Mouse (Mus musculus) testis, adult 2 months (tissue): ENCODE results near the gene Kxd1. TPM values are rescaled to one million over a fixed set of nuclear protein-coding genes. Genes with fewer than 3 reads are reported as not detected.

ENCODE experiments used
- H3K27ac ChIP-seq: fragments of 200-500 bp; 2 replicates; pipeline ENCODE4 v1.5.1; 2012; ENCODE audit warnings: low read depth, low read length; ENCODE audit not compliant: control insufficient read depth, insufficient read depth
- H3K27me3 ChIP-seq: fragments of 200-500 bp; 2 replicates; pipeline ENCODE4 v1.6.1; 2012; ENCODE audit warnings: mild to moderate bottlenecking, low read length, moderate library complexity; ENCODE audit not compliant: control insufficient read depth, insufficient read depth
- H3K36me3 ChIP-seq: fragments of 200-500 bp; 2 replicates; pipeline ENCODE4 v1.6.1; 2012; ENCODE audit warnings: mild to moderate bottlenecking, low read length; ENCODE audit not compliant: control insufficient read depth, insufficient read depth
- H3K4me1 ChIP-seq: fragments of 200-500 bp; 2 replicates; pipeline ENCODE4 v1.6.1; 2012; ENCODE audit warnings: low read length; ENCODE audit not compliant: control insufficient read depth, insufficient read depth
- H3K4me3 ChIP-seq: fragments of 200-500 bp; 2 replicates; pipeline ENCODE4 v1.5.1; 2012; ENCODE audit warnings: low read depth, mild to moderate bottlenecking, low read length, moderate library complexity, mixed read lengths; ENCODE audit not compliant: control insufficient read depth
- CTCF ChIP-seq: fragments of 200-500 bp; IDR thresholded peaks from 2 replicates; pipeline ENCODE4 v1.5.1; 2012; ENCODE audit warnings: low read depth, mild to moderate bottlenecking, inconsistent platforms, low read length, moderate library complexity; ENCODE audit not compliant: control insufficient read depth, insufficient read depth, insufficient replicate concordance
- POLR2A ChIP-seq: fragments of 200-500 bp; IDR thresholded peaks from 2 replicates; pipeline ENCODE4 v1.6.1; 2012; ENCODE audit warnings: low read depth, mild to moderate bottlenecking, inconsistent platforms, low read length, moderate library complexity; ENCODE audit not compliant: control insufficient read depth
- polyA plus RNA-seq: library from polyadenylated mRNA; depleted of rRNA; stranded (reverse); fragments of >200 nt; gene quantifications from 2 replicates; pipeline ENCODE4 v1.2.3, GENCODE M21; 2012

Kxd1 gene
- polyA plus RNA-seq, 1 experiment, result 77.9 TPM

DNA sequence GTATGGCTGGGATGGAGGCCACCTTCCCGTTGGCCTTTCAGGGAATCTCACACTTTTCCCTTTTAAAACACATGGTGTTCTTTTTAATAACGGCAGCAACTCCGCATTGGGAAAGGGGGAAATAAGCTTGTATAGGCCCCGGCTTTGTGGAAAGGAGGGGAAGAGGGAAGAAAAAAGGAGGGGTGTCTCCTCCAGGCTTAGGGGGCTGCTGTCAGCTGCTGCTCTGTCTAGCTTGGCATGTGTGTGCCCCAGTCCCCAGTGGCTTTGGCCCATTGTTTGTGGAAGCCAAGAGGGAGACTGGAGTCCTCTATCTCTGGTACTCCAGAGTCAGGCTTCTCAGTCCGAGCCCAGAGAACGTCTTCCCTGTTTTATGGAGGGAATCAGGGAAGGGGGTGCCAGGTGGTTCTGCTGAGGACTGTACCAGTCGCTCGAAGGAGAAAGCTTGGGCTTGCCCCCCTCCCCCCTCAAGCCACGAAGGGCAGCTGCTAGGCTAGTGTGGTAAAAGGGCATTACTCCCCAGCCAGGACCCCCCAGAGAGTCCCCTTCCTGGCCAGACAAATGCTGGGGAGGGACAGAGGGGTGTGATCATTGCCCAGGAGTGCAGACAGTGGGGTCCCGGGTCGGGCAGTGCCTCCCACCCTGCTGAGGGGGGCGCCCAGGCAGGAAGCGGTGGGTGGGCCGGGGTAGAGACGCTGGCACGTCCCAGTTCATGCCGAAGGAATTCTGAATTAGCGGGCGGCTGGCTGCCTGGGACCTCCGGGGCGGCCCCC is 32.6 kb downstream of the Kxd1 start:
- Histone ChIP-seq H3K4me1 (peaks cover 33% of the 10 kb centered on the region), H3K36me3 (no peaks in the 10 kb centered on the region), H3K4me3 (no peak overlapping the region), H3K27ac (no peak overlapping the region), H3K27me3 (peaks cover 3% of the 10 kb centered on the region)
- TF ChIP-seq POLR2A (no peak), CTCF (no peak)

- TF ChIP-seq POLR2A (no peak), CTCF (no peak)
Observed at GRCm38 (mm10) chr8:70494416-70494945, 33.3 kb downstream of the Kxd1 start.

GRCm38 (mm10) chr8:70493692-70494415 is 33.9 kb downstream of the Kxd1 start:
- Histone ChIP-seq H3K4me1 (peaks cover 43% of the 10 kb centered on the region), H3K4me3 (peak overlapping the region; percentile 46), H3K27me3 (peaks cover 3% of the 10 kb centered on the region), H3K27ac (no peak overlapping the region), H3K36me3 (no peaks in the 10 kb centered on the region)
- TF ChIP-seq CTCF (no peak), POLR2A (no peak)

More at GRCm38 (mm10) chr8:70494416-70494945, 33.3 kb downstream of the Kxd1 start:
- Histone ChIP-seq H3K27me3 (peaks cover 3% of the 10 kb centered on the region), H3K27ac (no peak overlapping the region), H3K36me3 (no peaks in the 10 kb centered on the region), H3K4me3 (peak overlapping the region; percentile 46; the same call in 1 of the 2 replicates), H3K4me1 (peaks cover 39% of the 10 kb centered on the region)

GRCm38 (mm10) chr8:70492664-70493640 is 34.8 kb downstream of the Kxd1 start, which contains the start of gene Crlf1:
TSS of gene Crlf1 (plus strand) at chr8:70493158.
- H3K4me1 ChIP-seq, result peaks cover 52% of the 10 kb centered on the region
- no peak within 1 kb of the TSS for H3K27ac ChIP-seq

DNA sequence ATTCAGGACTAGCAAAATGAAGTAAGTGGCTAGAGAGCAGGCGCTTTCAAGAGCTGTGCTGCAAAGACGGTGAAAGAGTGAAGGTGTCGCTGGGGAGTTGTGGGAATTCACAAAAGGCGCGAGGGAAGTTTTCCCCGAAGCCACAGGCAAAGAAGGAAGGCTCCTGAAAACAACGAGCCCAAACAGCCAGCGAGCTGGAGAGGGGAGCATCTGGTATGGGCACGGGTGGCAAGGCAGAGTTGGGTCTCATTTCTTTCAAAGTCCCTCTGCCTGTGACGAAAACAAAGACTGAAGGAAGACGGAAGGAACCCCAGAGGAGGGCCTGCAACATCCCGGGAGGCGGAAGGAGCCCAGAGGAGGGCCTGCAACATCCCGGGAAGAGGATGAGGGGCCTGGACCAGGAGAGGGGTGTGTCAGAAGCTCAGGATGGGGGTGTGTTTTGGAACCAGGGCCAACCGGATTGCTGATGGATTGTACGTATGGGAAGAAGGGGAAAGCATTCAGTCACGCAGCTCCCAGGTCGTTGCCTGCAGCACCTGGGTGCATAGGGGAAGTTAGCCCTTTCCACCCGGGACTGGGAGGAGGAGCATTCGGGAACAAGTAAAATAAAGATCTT is 36.8 kb downstream of the Kxd1 start:
- no peak for TF ChIP-seq CTCF
- no peak for TF ChIP-seq POLR2A
- H3K27ac ChIP-seq, result no peak overlapping the region; the same call in 1 of the 2 replicates
- peaks cover 62% of the 10 kb centered on the region for H3K4me1 ChIP-seq

More at GRCm38 (mm10) chr8:70492664-70493640, 34.8 kb downstream of the Kxd1 start, which contains the start of gene Crlf1:
- Histone ChIP-seq H3K4me3 (peak within 1 kb of the TSS; percentile 54), H3K36me3 (no peaks in the 10 kb centered on the region), H3K27me3 (peaks cover 3% of the 10 kb centered on the region)
- no peak for TF ChIP-seq POLR2A
- TF ChIP-seq CTCF, result no peak

More for the DNA sequence above, 36.8 kb downstream of the Kxd1 start:
- Histone ChIP-seq H3K27me3 (peaks cover 3% of the 10 kb centered on the region), H3K4me3 (peak overlapping the region; percentile 54), H3K36me3 (no peaks in the 10 kb centered on the region)
